In the genomic region with DNA sequence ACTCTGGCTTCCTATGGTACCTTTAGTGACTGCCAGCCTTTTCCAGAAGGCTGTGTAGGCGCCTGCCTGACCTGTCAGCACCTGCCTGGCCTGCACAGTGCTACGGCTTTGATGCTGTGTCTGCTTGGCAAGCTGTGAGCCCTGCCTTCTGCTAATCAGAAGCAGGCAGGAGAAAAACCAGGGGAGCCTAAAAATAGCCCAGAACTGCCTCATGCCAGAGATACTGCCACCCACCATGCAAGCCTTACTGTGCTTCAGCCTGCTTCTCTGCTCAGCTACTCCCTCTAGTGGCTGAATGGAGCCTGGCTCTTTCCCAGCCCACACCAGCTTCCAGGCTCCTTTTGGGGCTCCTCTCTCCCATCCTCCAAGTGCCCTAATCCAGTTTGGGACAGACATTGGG, we compare ENCODE assay signal across 8 mouse cellular contexts. TPM values are rescaled to one million over a fixed set of nuclear protein-coding genes. Genes with fewer than 3 reads are reported as not detected.
A peak's percentile ranks its signal among the peaks of the same experiment; 100 is the strongest.
DNase-seq lines count a peak whose midpoint lies in the region; ATAC-seq lines count a peak whose summit lies in the region.

No protein-coding gene starts in this region.

- peak; percentile 95 for ATAC-seq in frontal cortex, adult (ENCODE audit: low TSS enrichment)
- ATAC-seq in hematopoietic stem cell, adult 5-6 weeks (replicated peaks in 1 of 2; ENCODE audit: insufficient read depth in 1 of 2, low FRiP score in 2 of 2, low TSS enrichment in 1 of 2, low read depth in 1 of 2, poor library complexity in 2 of 2, severe bottlenecking in 2 of 2) = peak; percentile 77 to 91
- peak; percentile 61 for ATAC-seq in lung, embryonic 15.5 days (ENCODE audit: borderline replicate concordance, extremely low read depth, low FRiP score, low TSS enrichment)

- peaks cover 98% of the 10 kb centered on the region for H3K36me3 ChIP-seq in lung, embryonic 15.5 days

- H3K27ac ChIP-seq in lung, embryonic 15.5 days = no peak overlapping the region

- H3K4me2 ChIP-seq in lung, embryonic 15.5 days = no peak overlapping the region

- no peaks in the 10 kb centered on the region for H3K4me1 ChIP-seq in lung, embryonic 15.5 days

- no peak overlapping the region for H3K4me3 ChIP-seq in lung, embryonic 15.5 days

- WGBS in lung, embryonic 15.5 days = 50% methylated on average over 2 of the region's 2 CpGs

- H3K9me3 ChIP-seq in lung, embryonic 15.5 days = no peaks in the 10 kb centered on the region

- peak; percentile 94 for DNase-seq in MN1 (ENCODE audit: low spot score)
- DNase-seq in cerebellum, adult 8-10 months = peak; percentile 95
- peak; percentile 94 for DNase-seq in layer of hippocampus, adult 9-11 months
- DNase-seq in ovary, adult 18-20 months (ENCODE audit: low spot score) = peak; percentile 70
- DNase-seq in thymus, postnatal 0 days (ENCODE audit: low spot score) = peak; percentile 63

- H3K9ac ChIP-seq in lung, embryonic 15.5 days = no peak overlapping the region

- no peaks in the 10 kb centered on the region for H3K27me3 ChIP-seq in lung, embryonic 15.5 days

RNA-seq across cellular contexts. Expression of gene Dot1l, which starts 19.5 kb away (rescaled TPM):
- 12.0 and 13.0 TPM in 2 replicates for total RNA-seq in hematopoietic stem cell, adult 5-6 weeks (2017)
- polyA plus RNA-seq in lung, embryonic 15.5 days (2015; fragmentation: Nextera tagmentation; extraction: Ambion mirVana) = 15.5 and 18.3 TPM in 2 replicates
- polyA plus RNA-seq in thymus, postnatal 0 days (2015; fragmentation: Nextera tagmentation; extraction: Ambion mirVana) = 10.5 and 15.0 TPM in 2 replicates

RNA-seq across cellular contexts. Expression of gene Sf3a2, which starts 23.4 kb away (rescaled TPM):
- 12.9 and 24.7 TPM in 2 replicates for total RNA-seq in hematopoietic stem cell, adult 5-6 weeks (2017)
- 60.1 and 64.7 TPM in 2 replicates for polyA plus RNA-seq in lung, embryonic 15.5 days (2015; fragmentation: Nextera tagmentation; extraction: Ambion mirVana)
- polyA plus RNA-seq in thymus, postnatal 0 days (2015; fragmentation: Nextera tagmentation; extraction: Ambion mirVana) = 62.7 and 80.3 TPM in 2 replicates

RNA-seq across cellular contexts. Expression of gene Plekhj1, which starts 23.9 kb away (rescaled TPM):
- total RNA-seq in hematopoietic stem cell, adult 5-6 weeks (2017) = 35.8 and 45.6 TPM in 2 replicates
- polyA plus RNA-seq in lung, embryonic 15.5 days (2015; fragmentation: Nextera tagmentation; extraction: Ambion mirVana) = 116 and 118 TPM in 2 replicates
- polyA plus RNA-seq in thymus, postnatal 0 days (2015; fragmentation: Nextera tagmentation; extraction: Ambion mirVana) = 137 and 140 TPM in 2 replicates

RNA-seq across cellular contexts. Expression of gene Amh, which starts 30.5 kb away (rescaled TPM):
- 0.15 TPM in 1 of 2 replicates, not detected in the other for total RNA-seq in hematopoietic stem cell, adult 5-6 weeks (2017)
- 0.09 and 0.13 TPM in 2 replicates for polyA plus RNA-seq in lung, embryonic 15.5 days (2015; fragmentation: Nextera tagmentation; extraction: Ambion mirVana)
- 0.08 TPM in 2 replicates for polyA plus RNA-seq in thymus, postnatal 0 days (2015; fragmentation: Nextera tagmentation; extraction: Ambion mirVana)

RNA-seq across cellular contexts. Expression of gene Ap3d1, which starts 32.5 kb away (rescaled TPM):
- total RNA-seq in hematopoietic stem cell, adult 5-6 weeks (2017) = 37.7 and 45.2 TPM in 2 replicates
- 68.2 and 72.4 TPM in 2 replicates for polyA plus RNA-seq in lung, embryonic 15.5 days (2015; fragmentation: Nextera tagmentation; extraction: Ambion mirVana)
- polyA plus RNA-seq in thymus, postnatal 0 days (2015; fragmentation: Nextera tagmentation; extraction: Ambion mirVana) = 48.0 and 54.8 TPM in 2 replicates
